7 mouse cellular contexts compared by ENCODE assay signal in the genomic region with DNA sequence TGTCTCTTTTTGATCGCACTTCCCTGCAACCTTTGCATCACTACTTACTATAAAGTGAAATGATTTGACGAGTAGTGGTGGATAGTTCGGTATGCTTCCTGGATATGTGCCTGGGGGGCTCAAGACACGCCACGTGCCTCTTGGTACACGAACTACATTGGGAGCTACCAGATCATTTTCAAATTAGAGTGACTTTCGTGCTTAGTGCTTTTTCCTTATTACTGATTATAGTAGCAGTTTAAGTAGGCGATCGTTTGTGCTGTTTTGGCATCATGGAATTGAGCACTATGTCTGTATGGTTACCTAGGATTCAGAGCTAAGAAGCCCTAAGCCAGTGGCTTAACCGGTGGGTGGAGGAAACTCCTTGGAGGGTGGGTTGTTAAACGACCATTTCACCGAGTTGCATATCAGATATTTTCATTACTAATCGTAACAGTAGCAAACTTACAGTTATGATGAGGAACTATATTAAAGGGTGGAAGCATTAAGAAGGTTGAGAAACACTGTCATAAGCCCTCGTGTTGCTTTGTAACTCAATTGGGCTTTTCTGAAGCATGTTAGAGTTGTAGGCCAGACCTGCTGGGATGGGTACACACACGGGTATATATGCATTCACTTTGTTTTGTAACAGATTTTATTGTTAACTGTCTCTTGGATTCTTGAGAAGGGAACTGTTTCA. TPM values are rescaled to one million over a fixed set of nuclear protein-coding genes. Genes with fewer than 3 reads are reported as not detected.
DNase-seq lines count a peak whose midpoint lies in the region; ATAC-seq and TF ChIP-seq lines count a peak whose summit lies in the region.

No protein-coding gene starts in this region.

- DNase-seq in lung, postnatal 0 days (ENCODE audit: low spot score) = no peak
- DNase-seq in lung, postnatal 36 days = no peak
- DNase-seq in yolk sac, embryonic 10.5 days (ENCODE audit: low spot score) = no peak
- DNase-seq in adrenal gland, postnatal 14 days = no peak

- peak overlapping the region; percentile 76 for H3K27ac ChIP-seq in lung, postnatal 0 days (ENCODE audit: low read length)
- H3K27ac ChIP-seq in embryonic fibroblast, embryonic 13.5 days (ENCODE audit: insufficient read depth, low read length) = peak overlapping the region; percentile 48
- peak overlapping the region; percentile 89 for H3K27ac ChIP-seq in limb, embryonic 12.5 days
- H3K27ac ChIP-seq in stomach, embryonic 14.5 days (ENCODE audit: low read length) = peak overlapping the region; percentile 89

- peak overlapping the region; percentile 75 for H3K9ac ChIP-seq in lung, postnatal 0 days (replicated peaks; ENCODE audit: low read depth)
- peak overlapping the region; percentile 91 for H3K9ac ChIP-seq in limb, embryonic 12.5 days (replicated peaks)
- H3K9ac ChIP-seq in stomach, embryonic 14.5 days (replicated peaks; ENCODE audit: low read depth, low read length) = peak overlapping the region; percentile 86

- H3K4me2 ChIP-seq in lung, postnatal 0 days (replicated peaks; ENCODE audit: low read depth, low read length) = peak overlapping the region; percentile 75
- peak overlapping the region; percentile 71 for H3K4me2 ChIP-seq in limb, embryonic 12.5 days
- peak overlapping the region; percentile 76 for H3K4me2 ChIP-seq in stomach, embryonic 14.5 days (replicated peaks; ENCODE audit: low read depth, low read length)

- TF ChIP-seq CTCF in lung, postnatal 0 days (IDR thresholded peaks at IDR 0.05) = no peak
- no peak for TF ChIP-seq CTCF in embryonic fibroblast, embryonic 13.5 days (IDR thresholded peaks at IDR 0.05; ENCODE audit: borderline replicate concordance, insufficient read depth, low read length)

- WGBS in lung, postnatal 0 days = 2% methylated on average over 15 of the region's 15 CpGs
- WGBS in limb, embryonic 12.5 days = 5% methylated on average over 15 of the region's 15 CpGs
- WGBS in stomach, embryonic 14.5 days = 3% methylated on average over 15 of the region's 15 CpGs

- peaks cover 6% of the 10 kb centered on the region; the same call in 1 of the 2 replicates for H3K36me3 ChIP-seq in lung, postnatal 0 days (ENCODE audit: insufficient read depth, low read length)
- H3K36me3 ChIP-seq in limb, embryonic 12.5 days = peaks cover 31% of the 10 kb centered on the region
- H3K36me3 ChIP-seq in stomach, embryonic 14.5 days (ENCODE audit: control insufficient read depth, insufficient read depth, low read length) = peaks cover 25% of the 10 kb centered on the region

- H3K9me3 ChIP-seq in lung, postnatal 0 days (ENCODE audit: low read length) = no peaks in the 10 kb centered on the region
- H3K9me3 ChIP-seq in limb, embryonic 12.5 days = no peaks in the 10 kb centered on the region
- no peaks in the 10 kb centered on the region for H3K9me3 ChIP-seq in stomach, embryonic 14.5 days (ENCODE audit: control insufficient read depth, low read depth, low read length)

- peak overlapping the region; percentile 66 for H3K4me3 ChIP-seq in lung, postnatal 0 days (ENCODE audit: low read depth, low read length)
- peak overlapping the region; percentile 92 for H3K4me3 ChIP-seq in embryonic fibroblast, embryonic 13.5 days (ENCODE audit: insufficient read depth, low read length)
- H3K4me3 ChIP-seq in limb, embryonic 12.5 days (replicated peaks) = peak overlapping the region; percentile 85
- H3K4me3 ChIP-seq in stomach, embryonic 14.5 days (ENCODE audit: low read depth, low read length) = peak overlapping the region; percentile 85

- no peaks in the 10 kb centered on the region for H3K27me3 ChIP-seq in lung, postnatal 0 days (replicated peaks; ENCODE audit: insufficient read depth, low read length)
- H3K27me3 ChIP-seq in limb, embryonic 12.5 days = no peaks in the 10 kb centered on the region
- H3K27me3 ChIP-seq in stomach, embryonic 14.5 days (ENCODE audit: control insufficient read depth, insufficient read depth, low read length) = no peaks in the 10 kb centered on the region

- no peak for TF ChIP-seq EP300 in lung, postnatal 0 days (IDR thresholded peaks at IDR 0.05)

- no peak for TF ChIP-seq POLR2A in embryonic fibroblast, embryonic 13.5 days (IDR thresholded peaks at IDR 0.05; ENCODE audit: low read depth, low read length)

- 0 out of 2 replicates have a peak, but pooled peaks cover 3% of the 10 kb centered on the region for H3K4me1 ChIP-seq in lung, postnatal 0 days (ENCODE audit: insufficient read depth, low read depth, low read length)
- peaks cover 4% of the 10 kb centered on the region for H3K4me1 ChIP-seq in embryonic fibroblast, embryonic 13.5 days (ENCODE audit: control insufficient read depth, insufficient read depth, low read length)
- peaks cover 12% of the 10 kb centered on the region; the same call in 1 of the 2 replicates for H3K4me1 ChIP-seq in limb, embryonic 12.5 days (replicated peaks)
- peaks cover 5% of the 10 kb centered on the region; the same call in 1 of the 2 replicates for H3K4me1 ChIP-seq in stomach, embryonic 14.5 days (ENCODE audit: control insufficient read depth, insufficient read depth, low read length)

- no peak for ATAC-seq in lung, postnatal 0 days
- ATAC-seq in limb, embryonic 12.5 days (ENCODE audit: insufficient number of reproducible peaks, insufficient read depth, low FRiP score, low TSS enrichment, low read depth) = peak; percentile 15; the same call in 1 of the 2 replicates
- no peak for ATAC-seq in stomach, embryonic 14.5 days (ENCODE audit: insufficient number of reproducible peaks, insufficient read depth, low FRiP score, low read depth)

RNA-seq across cellular contexts. Expression of a gene that starts 0.8 kb away (rescaled TPM):
- polyA plus RNA-seq in lung, postnatal 0 days (2015; fragmentation: Nextera tagmentation; extraction: Ambion mirVana) = 36.6 and 44.6 TPM in 2 replicates
- polyA plus RNA-seq in embryonic fibroblast, embryonic 13.5 days (2011; ENCODE audit: insufficient read length, low read depth, missing spikeins) = 104 and 113 TPM in 2 replicates
- 208 and 211 TPM in 2 replicates for polyA plus RNA-seq in limb, embryonic 12.5 days (2016; fragmentation: Nextera tagmentation; extraction: Ambion mirVana)
- polyA plus RNA-seq in stomach, embryonic 14.5 days (2014; fragmentation: Nextera tagmentation; extraction: Ambion mirVana) = 161 and 162 TPM in 2 replicates
- total RNA-seq in adrenal gland, postnatal 14 days (2021) = 52.7 and 53.5 TPM in 2 replicates

RNA-seq across cellular contexts. Expression of a gene that starts 24.3 kb away (rescaled TPM):
- polyA plus RNA-seq in lung, postnatal 0 days (2015; fragmentation: Nextera tagmentation; extraction: Ambion mirVana) = 3.5 and 4.2 TPM in 2 replicates
- 14.2 and 19.7 TPM in 2 replicates for polyA plus RNA-seq in embryonic fibroblast, embryonic 13.5 days (2011; ENCODE audit: insufficient read length, low read depth, missing spikeins)
- 6.0 and 6.4 TPM in 2 replicates for polyA plus RNA-seq in limb, embryonic 12.5 days (2016; fragmentation: Nextera tagmentation; extraction: Ambion mirVana)
- 5.9 and 7.4 TPM in 2 replicates for polyA plus RNA-seq in stomach, embryonic 14.5 days (2014; fragmentation: Nextera tagmentation; extraction: Ambion mirVana)
- 9.7 and 11.0 TPM in 2 replicates for total RNA-seq in adrenal gland, postnatal 14 days (2021)

RNA-seq across cellular contexts. Expression of a gene that starts 36.9 kb away (rescaled TPM):
- polyA plus RNA-seq in lung, postnatal 0 days (2015; fragmentation: Nextera tagmentation; extraction: Ambion mirVana) = 4.3 and 5.3 TPM in 2 replicates
- polyA plus RNA-seq in embryonic fibroblast, embryonic 13.5 days (2011; ENCODE audit: insufficient read length, low read depth, missing spikeins) = 14.0 and 14.3 TPM in 2 replicates
- polyA plus RNA-seq in limb, embryonic 12.5 days (2016; fragmentation: Nextera tagmentation; extraction: Ambion mirVana) = 39.6 and 41.2 TPM in 2 replicates
- polyA plus RNA-seq in stomach, embryonic 14.5 days (2014; fragmentation: Nextera tagmentation; extraction: Ambion mirVana) = 29.7 and 30.3 TPM in 2 replicates
- 4.7 and 6.5 TPM in 2 replicates for total RNA-seq in adrenal gland, postnatal 14 days (2021)

RNA-seq across cellular contexts. Expression of a gene that starts 37.4 kb away (rescaled TPM):
- 53.3 and 53.5 TPM in 2 replicates for polyA plus RNA-seq in lung, postnatal 0 days (2015; fragmentation: Nextera tagmentation; extraction: Ambion mirVana)
- polyA plus RNA-seq in embryonic fibroblast, embryonic 13.5 days (2011; ENCODE audit: insufficient read length, low read depth, missing spikeins) = 40.0 and 45.6 TPM in 2 replicates
- polyA plus RNA-seq in limb, embryonic 12.5 days (2016; fragmentation: Nextera tagmentation; extraction: Ambion mirVana) = 45.0 and 46.8 TPM in 2 replicates
- 52.5 and 61.4 TPM in 2 replicates for polyA plus RNA-seq in stomach, embryonic 14.5 days (2014; fragmentation: Nextera tagmentation; extraction: Ambion mirVana)
- total RNA-seq in adrenal gland, postnatal 14 days (2021) = 444 and 454 TPM in 2 replicates
